Mouse (Mus musculus) CD8-positive naive resting alpha-beta T cell, adult 2 months (primary cell): ENCODE results near the gene Vmn2r53.
"Not testable (repeated sequence)": the region's sequence is repeated elsewhere in the genome, so short reads cannot be mapped to it uniquely, and the experiment has no call there.

Source experiments
- DNase-seq, 2 experiments: peaks; one replicate each; pipeline ENCODE4 v3.0.0; 2022; ENCODE audit warnings: low read depth in 2 of 2, low spot score in 2 of 2

Vmn2r53 gene

GRCm38 (mm10) chr7:12608688-12609087 lies at the start of gene Vmn2r53:
Gene Vmn2r53, minus strand, starts transcription at chr7:12608788.
- no peak for DNase-seq

GRCm38 (mm10) chr7:12640219-12640618 lies 31.6 kb upstream of the Vmn2r53 start, which contains the start of gene Vmn2r54:
Gene Vmn2r54, minus strand, starts transcription at chr7:12640319.
- DNase-seq = not testable (repeated sequence)
